Mouse (Mus musculus) neural tube, embryonic 15.5 days (tissue): Measurements from ENCODE around the gene Cym. TPM values are rescaled to one million over a fixed set of nuclear protein-coding genes. Genes with fewer than 3 reads are reported as not detected.

Experiments used
- polyA plus RNA-seq: library from polyadenylated mRNA; unstranded; fragments of >200 nt; fragmentation: Nextera tagmentation; extraction: Ambion mirVana; gene quantifications from 2 replicates; pipeline ENCODE4 v1.2.1, GENCODE M21; 2015

The Cym gene
- polyA plus RNA-seq, 1 experiment from 2014 or later = 0.17 TPM

Other genes with a start within 250 kb of the Cym start
- 7.9 and 9.2 TPM in 2 replicates for gene Kcna3, start 185.6 kb downstream of the Cym start, polyA plus RNA-seq
- 1.8 and 2.0 TPM in 2 replicates for gene Kcna2, start 120.6 kb downstream of the Cym start, polyA plus RNA-seq
- gene Kcna10, start 38.7 kb downstream of the Cym start, polyA plus RNA-seq = not detected in 2 replicates
- gene A630076J17Rik, start 8.9 kb upstream of the Cym start, polyA plus RNA-seq = 0.14 TPM in 1 of 2 replicates, not detected in the other
- gene Prok1, start 18.0 kb upstream of the Cym start, polyA plus RNA-seq = 0.15 and 0.36 TPM in 2 replicates
- gene Lamtor5, start 57.1 kb upstream of the Cym start, polyA plus RNA-seq = 197 and 198 TPM in 2 replicates
- gene Slc16a4, start 69.5 kb upstream of the Cym start, polyA plus RNA-seq = 1.6 and 2.1 TPM in 2 replicates
- 6.3 and 8.1 TPM in 2 replicates for gene Rbm15, start 111.9 kb upstream of the Cym start, polyA plus RNA-seq
- 9.1 TPM in 2 replicates for gene Kcnc4, start 237.8 kb upstream of the Cym start, polyA plus RNA-seq